Mouse (Mus musculus): Measurements from ENCODE around the gene Spns3. TPM values are rescaled to one million over a fixed set of nuclear protein-coding genes. Genes with fewer than 3 reads are reported as not detected.

Gene Spns3
- 0.40 and 0.68 TPM in 2 replicates for polyA plus RNA-seq (2012; ENCODE audit: insufficient read depth, insufficient read length, missing spikeins)

DNA sequence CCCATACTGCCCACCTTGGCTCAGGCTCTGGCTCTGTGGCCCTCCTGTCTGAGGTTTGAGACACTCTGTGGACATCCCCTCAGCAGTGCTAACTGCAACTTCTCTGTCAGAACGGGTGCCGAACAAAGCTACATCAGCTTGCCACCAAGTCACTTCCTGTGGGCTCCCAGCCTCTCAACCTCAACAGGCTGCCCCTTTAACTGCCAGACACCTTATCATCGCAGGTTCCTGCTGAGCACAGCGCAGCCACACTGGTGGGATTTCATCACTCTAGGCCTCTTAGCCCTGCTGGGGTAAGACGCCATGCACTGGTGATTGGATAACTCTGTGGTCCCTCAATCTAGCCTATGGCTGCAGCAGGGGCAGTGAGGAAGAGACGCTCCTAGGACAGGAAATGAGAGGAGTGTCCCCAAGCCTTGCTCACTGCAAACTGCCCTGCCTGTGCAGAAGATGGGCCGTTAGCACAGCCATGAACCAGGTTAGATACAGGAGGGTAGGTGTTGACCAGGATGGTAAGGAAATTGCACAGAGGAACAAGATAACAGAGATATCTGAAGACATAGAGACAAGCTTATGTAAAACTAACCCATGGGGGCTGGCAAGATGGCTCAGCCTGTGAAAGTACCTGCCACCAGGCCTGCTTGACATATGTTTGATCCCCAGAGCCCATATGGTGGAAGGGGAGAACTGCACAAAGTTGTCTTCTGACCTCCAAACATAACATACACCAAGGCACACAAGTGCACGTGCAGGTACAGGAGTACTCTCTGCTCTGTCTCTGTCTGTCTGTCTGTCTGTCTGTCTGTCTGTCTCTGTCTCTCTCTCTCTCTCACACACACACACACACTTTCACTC lies at the start of gene Spns3:
Gene Spns3 (minus strand): TSS at position 373 of the 855 bp plus-strand sequence.
- TF ChIP-seq CTCF (IDR thresholded peaks at IDR 0.05; ENCODE audit: low read depth, low read length) (no peak), POLR2A (IDR thresholded peaks at IDR 0.05; ENCODE audit: borderline replicate concordance, low read depth, low read length) (no peak)
- Histone ChIP-seq H3K4me3 (ENCODE audit: insufficient read depth, low read length) (no peak within 1 kb of the TSS), H3K4me1 (ENCODE audit: control insufficient read depth, insufficient read depth, low read length) (peaks cover 18% of the 10 kb centered on the region), H3K27ac (ENCODE audit: insufficient read depth, low read depth, low read length) (no peak within 1 kb of the TSS)

DNA sequence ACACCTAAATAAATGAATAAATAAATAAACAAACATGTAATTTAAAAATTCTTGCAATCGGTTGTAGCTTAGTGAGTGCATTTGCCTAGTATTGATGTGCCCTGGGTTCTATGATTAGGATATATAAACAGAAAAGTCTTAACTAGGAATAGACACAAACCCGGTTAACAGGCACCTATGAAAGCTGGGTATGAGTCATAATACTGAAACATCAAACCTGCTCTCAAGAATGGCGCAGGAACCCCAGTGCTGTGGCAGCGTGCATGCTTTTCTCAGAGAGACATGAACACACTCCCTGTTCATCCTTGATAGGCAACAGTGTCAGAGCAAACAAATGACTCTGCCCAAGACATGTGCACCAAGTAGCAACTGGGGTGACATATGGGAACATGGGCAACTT lies 47.5 kb upstream of the Spns3 start:
- TF ChIP-seq CTCF (IDR thresholded peaks at IDR 0.05; ENCODE audit: low read depth, low read length) (no peak), POLR2A (IDR thresholded peaks at IDR 0.05; ENCODE audit: borderline replicate concordance, low read depth, low read length) (no peak)
- no peak overlapping the region for H3K27ac ChIP-seq (ENCODE audit: insufficient read depth, low read depth, low read length)
- no peak overlapping the region for H3K4me3 ChIP-seq (ENCODE audit: insufficient read depth, low read length)
- H3K4me1 ChIP-seq (ENCODE audit: control insufficient read depth, insufficient read depth, low read length): peaks cover 3% of the 10 kb centered on the region; the same call in 1 of the 2 replicates

DNA sequence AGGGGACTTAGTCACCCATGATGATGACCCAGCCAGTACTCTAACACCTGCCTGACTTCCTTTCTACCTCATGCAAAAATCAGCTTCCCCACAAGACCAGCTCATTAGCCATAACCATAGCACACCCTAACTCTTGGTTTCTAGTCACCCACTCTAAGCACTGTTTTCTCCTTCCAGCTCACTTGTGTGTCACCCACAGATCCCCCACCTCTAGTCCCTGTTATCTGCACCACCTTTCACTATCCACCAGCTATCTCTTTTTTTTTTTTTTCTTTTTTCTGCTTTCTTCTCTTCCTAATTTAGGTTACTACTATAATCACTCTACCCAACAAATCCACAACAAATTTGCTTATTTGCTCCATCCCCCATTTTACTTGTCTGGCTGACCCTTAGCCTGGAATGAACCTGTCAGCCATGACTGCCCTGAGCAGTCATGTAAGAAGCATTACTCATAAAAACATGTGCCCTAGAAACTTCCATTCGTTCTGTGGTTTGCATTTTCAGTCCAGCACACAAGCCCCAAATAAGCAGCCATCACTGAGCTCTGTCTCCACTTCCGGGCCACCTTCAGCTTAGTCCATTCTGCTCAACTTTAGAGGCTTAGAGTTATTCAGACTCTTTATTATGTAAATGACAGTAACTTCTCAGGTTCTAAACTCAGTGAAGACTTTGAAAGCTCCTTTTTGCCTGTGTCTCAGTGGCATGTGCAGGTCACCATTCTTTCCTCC lies 44.9 kb upstream of the Spns3 start:
- H3K27ac ChIP-seq (ENCODE audit: insufficient read depth, low read depth, low read length): no peak overlapping the region
- H3K4me3 ChIP-seq (ENCODE audit: insufficient read depth, low read length): no peak overlapping the region
- TF ChIP-seq CTCF (IDR thresholded peaks at IDR 0.05; ENCODE audit: low read depth, low read length) (no peak), POLR2A (IDR thresholded peaks at IDR 0.05; ENCODE audit: borderline replicate concordance, low read depth, low read length) (no peak)
- peaks cover 3% of the 10 kb centered on the region; the same call in 1 of the 2 replicates for H3K4me1 ChIP-seq (ENCODE audit: control insufficient read depth, insufficient read depth, low read length)

DNA sequence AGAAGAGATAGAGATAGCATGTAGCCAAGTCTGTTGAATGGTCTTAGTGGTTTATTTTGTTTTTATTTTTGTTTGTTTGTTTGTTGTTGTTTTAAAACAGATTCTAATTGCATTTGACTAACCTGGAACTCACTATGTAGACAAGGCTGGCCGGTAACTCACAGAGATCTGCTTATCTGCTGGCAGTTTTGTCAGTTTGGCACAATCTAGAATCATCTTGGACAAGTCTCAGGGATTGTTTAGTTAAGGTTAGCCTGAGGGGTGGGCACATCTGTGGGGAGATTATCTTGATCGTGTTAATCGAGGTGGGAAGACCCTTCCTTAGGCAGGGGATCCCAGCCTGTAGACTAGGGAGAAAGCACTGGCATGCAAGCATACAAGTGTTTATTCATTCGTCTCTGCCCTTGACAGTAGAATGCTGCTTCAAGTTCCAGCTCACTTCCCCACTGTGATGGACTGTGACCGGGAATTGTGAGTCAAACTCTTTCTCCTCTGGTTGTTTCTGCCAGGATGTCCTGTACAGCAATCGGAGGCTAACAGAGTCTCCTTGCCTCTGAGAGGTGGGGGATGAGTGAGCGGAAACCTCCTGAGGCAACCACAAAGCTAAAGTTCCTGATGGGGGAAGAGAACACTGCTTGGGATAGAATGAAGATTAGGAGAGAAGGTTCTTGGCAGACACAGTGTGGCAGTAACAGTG lies 37.4 kb upstream of the Spns3 start:
- no peak for TF ChIP-seq CTCF (IDR thresholded peaks at IDR 0.05; ENCODE audit: low read depth, low read length)
- no peak for TF ChIP-seq POLR2A (IDR thresholded peaks at IDR 0.05; ENCODE audit: borderline replicate concordance, low read depth, low read length)

DNA sequence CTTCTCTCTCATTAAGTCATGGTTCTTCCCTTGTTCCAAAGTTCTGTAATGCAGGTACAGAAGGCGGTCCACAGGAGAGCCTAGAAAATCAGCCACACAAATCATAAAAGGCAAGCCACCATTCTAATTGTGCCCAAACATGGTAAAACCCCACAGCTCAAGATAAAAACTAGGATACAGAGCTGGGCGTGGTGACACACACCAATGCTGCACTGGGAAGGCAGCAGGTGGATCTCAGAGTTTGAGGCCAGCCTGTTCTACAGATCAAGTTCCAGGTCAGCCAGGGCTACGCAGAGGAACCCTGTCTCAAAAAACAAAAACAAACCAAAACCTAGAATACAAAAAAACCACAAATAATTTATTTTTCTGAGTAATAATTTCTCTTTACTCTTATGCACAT lies 36.3 kb upstream of the Spns3 start:
- TF ChIP-seq POLR2A (IDR thresholded peaks at IDR 0.05; ENCODE audit: borderline replicate concordance, low read depth, low read length): no peak
- no peak for TF ChIP-seq CTCF (IDR thresholded peaks at IDR 0.05; ENCODE audit: low read depth, low read length)
- H3K27ac ChIP-seq (ENCODE audit: insufficient read depth, low read depth, low read length): no peak overlapping the region
- no peak overlapping the region for H3K4me3 ChIP-seq (ENCODE audit: insufficient read depth, low read length)
- H3K4me1 ChIP-seq (ENCODE audit: control insufficient read depth, insufficient read depth, low read length): no peaks in the 10 kb centered on the region

More for the DNA sequence above, 37.4 kb upstream of the Spns3 start:
- Histone ChIP-seq H3K4me1 (ENCODE audit: control insufficient read depth, insufficient read depth, low read length) (no peaks in the 10 kb centered on the region), H3K27ac (ENCODE audit: insufficient read depth, low read depth, low read length) (no peak overlapping the region), H3K4me3 (ENCODE audit: insufficient read depth, low read length) (no peak overlapping the region)

DNA sequence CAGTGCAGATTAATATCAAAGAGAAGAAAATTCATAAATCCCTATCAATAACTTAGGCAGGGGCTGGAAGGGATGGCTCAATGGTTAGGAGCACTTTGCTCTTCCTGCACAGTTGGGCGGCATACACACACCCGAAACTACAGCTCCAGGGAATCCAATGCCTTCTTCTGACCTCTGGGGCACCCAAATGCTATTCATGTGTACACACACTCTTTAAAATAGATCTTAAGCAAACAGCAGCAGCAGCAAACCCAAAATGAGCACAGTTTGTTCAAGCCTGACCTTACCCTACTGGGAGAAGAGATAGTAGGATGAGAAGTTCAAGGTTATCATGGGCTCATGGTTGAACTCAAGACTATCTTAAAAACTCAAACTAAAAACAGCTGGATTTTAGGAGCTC lies 32.8 kb upstream of the Spns3 start:
- Histone ChIP-seq H3K27ac (ENCODE audit: insufficient read depth, low read depth, low read length) (no peak overlapping the region), H3K4me1 (ENCODE audit: control insufficient read depth, insufficient read depth, low read length) (no peaks in the 10 kb centered on the region), H3K4me3 (ENCODE audit: insufficient read depth, low read length) (no peak overlapping the region)
- TF ChIP-seq POLR2A (IDR thresholded peaks at IDR 0.05; ENCODE audit: borderline replicate concordance, low read depth, low read length) (no peak), CTCF (IDR thresholded peaks at IDR 0.05; ENCODE audit: low read depth, low read length) (no peak)

DNA sequence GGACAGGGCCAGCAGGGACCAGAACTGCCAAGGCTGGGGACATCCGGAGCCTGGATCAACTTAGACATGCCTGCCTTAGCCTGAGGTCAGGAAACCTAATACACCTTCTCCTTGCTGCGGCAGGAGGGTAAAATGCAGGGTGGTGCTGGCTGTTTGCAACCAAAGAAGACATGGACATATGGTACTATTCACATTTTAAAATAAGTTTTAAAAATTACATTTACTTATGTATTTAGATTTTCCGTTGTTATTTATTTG lies 32.1 kb upstream of the Spns3 start:
- H3K4me1 ChIP-seq (ENCODE audit: control insufficient read depth, insufficient read depth, low read length): no peaks in the 10 kb centered on the region; the same call in 1 of the 2 replicates
- H3K27ac ChIP-seq (ENCODE audit: insufficient read depth, low read depth, low read length): no peak overlapping the region
- TF ChIP-seq CTCF (IDR thresholded peaks at IDR 0.05; ENCODE audit: low read depth, low read length): no peak
- TF ChIP-seq POLR2A (IDR thresholded peaks at IDR 0.05; ENCODE audit: borderline replicate concordance, low read depth, low read length): no peak
- no peak overlapping the region for H3K4me3 ChIP-seq (ENCODE audit: insufficient read depth, low read length)

DNA sequence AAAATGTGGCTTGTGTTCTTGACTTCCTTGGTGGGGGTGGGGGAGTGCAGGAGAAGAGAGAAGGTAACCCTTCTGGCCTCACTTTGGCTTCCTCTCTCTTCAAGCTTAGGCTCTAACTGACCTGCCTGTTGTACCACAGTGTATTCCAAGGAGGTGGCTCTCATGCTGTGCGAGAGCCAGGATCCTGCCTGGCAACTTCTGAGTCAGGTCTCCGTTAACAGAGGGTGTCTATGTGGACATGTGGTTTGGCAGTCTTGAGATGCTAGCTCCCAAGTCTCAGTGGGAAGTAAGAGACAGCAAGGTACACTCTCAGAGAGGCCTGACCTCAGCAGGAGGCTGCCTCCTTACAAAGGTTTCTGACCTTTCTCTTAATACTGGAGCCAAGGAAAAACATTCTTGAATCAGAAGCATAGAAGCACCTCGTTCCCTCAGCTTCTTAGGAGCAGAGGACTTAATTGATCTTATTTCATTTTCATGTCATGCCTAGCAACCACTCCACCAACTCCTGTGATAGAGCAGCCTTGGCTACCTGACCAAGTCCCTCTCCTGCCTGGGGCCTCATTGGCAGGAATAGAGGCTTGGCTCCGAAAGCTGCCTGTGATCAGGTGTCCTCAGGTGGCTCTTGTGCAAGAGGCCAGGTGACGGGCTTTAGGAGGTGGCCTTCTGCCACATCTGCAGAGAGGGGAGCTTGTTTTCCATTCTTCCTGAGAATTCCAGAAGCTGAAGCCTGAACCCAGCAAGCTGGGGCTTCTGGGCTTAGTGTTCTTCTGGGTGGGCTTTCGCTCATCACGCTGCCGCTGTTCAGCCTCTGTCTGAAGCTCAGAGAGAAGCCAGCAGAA lies 31.5 kb upstream of the Spns3 start:
- Histone ChIP-seq H3K27ac (ENCODE audit: insufficient read depth, low read depth, low read length) (no peak overlapping the region), H3K4me3 (ENCODE audit: insufficient read depth, low read length) (no peak overlapping the region), H3K4me1 (ENCODE audit: control insufficient read depth, insufficient read depth, low read length) (no peaks in the 10 kb centered on the region; the same call in 1 of the 2 replicates)
- no peak for TF ChIP-seq CTCF (IDR thresholded peaks at IDR 0.05; ENCODE audit: low read depth, low read length)
- no peak for TF ChIP-seq POLR2A (IDR thresholded peaks at IDR 0.05; ENCODE audit: borderline replicate concordance, low read depth, low read length)

DNA sequence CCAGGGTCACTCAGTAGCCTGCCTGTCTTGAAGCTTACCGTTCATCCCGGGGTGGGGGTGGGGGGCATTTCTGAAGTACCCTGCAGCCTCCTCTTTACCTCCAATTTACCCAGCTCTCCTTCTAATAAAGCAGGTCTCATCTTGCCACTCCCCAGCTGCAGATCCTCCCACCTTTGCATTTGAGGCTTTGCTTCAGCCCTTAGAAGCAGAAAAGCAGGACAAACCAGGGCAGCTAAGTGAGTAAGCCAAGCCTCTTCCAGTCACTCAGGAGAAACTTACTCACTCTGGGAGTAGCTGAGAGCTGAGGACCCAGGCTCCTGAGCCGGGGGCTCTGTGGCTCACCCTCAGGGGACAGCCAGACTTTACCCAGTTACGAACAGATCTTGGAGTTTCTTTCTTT lies 28.2 kb upstream of the Spns3 start:
- no peak for TF ChIP-seq POLR2A (IDR thresholded peaks at IDR 0.05; ENCODE audit: borderline replicate concordance, low read depth, low read length)
- TF ChIP-seq CTCF (IDR thresholded peaks at IDR 0.05; ENCODE audit: low read depth, low read length): no peak
- no peak overlapping the region for H3K27ac ChIP-seq (ENCODE audit: insufficient read depth, low read depth, low read length)
- peaks cover 3% of the 10 kb centered on the region; the same call in 1 of the 2 replicates for H3K4me1 ChIP-seq (ENCODE audit: control insufficient read depth, insufficient read depth, low read length)
- H3K4me3 ChIP-seq (ENCODE audit: insufficient read depth, low read length): no peak overlapping the region

Measured in bone marrow macrophage, adult 2 months (primary cell).